Mouse (Mus musculus) midbrain, embryonic 15.5 days (tissue): ENCODE results near the gene Bbs12. TPM values are rescaled to one million over a fixed set of nuclear protein-coding genes. Genes with fewer than 3 reads are reported as not detected.

ENCODE experiments used
- ATAC-seq: fragments of 200-750 bp; cut with Nextera tagmentation; replicated peaks from 2 replicates; pipeline ENCODE4 v1.8.0; 2017; ENCODE audit warnings: moderate TSS enrichment
- H3K27ac ChIP-seq: fragments of 300-500 bp; sonication (generic); 2 replicates; pipeline ENCODE4 v1.5.1; 2015; ENCODE audit warnings: mild to moderate bottlenecking, inconsistent platforms
- H3K27me3 ChIP-seq: fragments of 300-500 bp; sonication (generic); replicated peaks from 2 replicates; pipeline ENCODE4 v1.6.1; 2015; ENCODE audit warnings: inconsistent platforms
- H3K36me3 ChIP-seq: fragments of 300-500 bp; sonication (generic); replicated peaks from 2 replicates; pipeline ENCODE4 v1.6.1; 2015; ENCODE audit warnings: inconsistent platforms
- H3K4me1 ChIP-seq: fragments of 300-500 bp; sonication (generic); 2 replicates; pipeline ENCODE4 v1.6.1; 2015; ENCODE audit warnings: inconsistent platforms
- H3K4me2 ChIP-seq: fragments of 300-500 bp; sonication (generic); 2 replicates; pipeline ENCODE4 v1.6.1; 2015; ENCODE audit warnings: inconsistent platforms, mild to moderate bottlenecking, moderate library complexity
- H3K4me3 ChIP-seq: fragments of 300-500 bp; sonication (generic); 2 replicates; pipeline ENCODE4 v1.5.1; 2015; ENCODE audit warnings: mild to moderate bottlenecking, inconsistent platforms
- H3K9ac ChIP-seq: fragments of 300-500 bp; sonication (generic); 2 replicates; pipeline ENCODE4 v1.6.1; 2015; ENCODE audit warnings: mild to moderate bottlenecking, inconsistent platforms
- H3K9me3 ChIP-seq: fragments of 300-500 bp; sonication (generic); 2 replicates; pipeline ENCODE4 v1.6.1; 2016; ENCODE audit warnings: inconsistent platforms
- WGBS: fragments of 180-500 bp; shearing (Covaris S2); methylation state at CpG from one replicate; pipeline ENCODE4 v1.1.7; 2015; ENCODE audit warnings: mixed read lengths; 5-methylcytosine and 5-hydroxymethylcytosine counted together
- polyA plus RNA-seq: library from polyadenylated mRNA; unstranded; fragments of >200 nt; fragmentation: Nextera tagmentation; extraction: Ambion mirVana; gene quantifications from 2 replicates; pipeline ENCODE4 v1.2.1, GENCODE M21; 2015

Bbs12 gene
- 4.9 and 5.0 TPM in 2 replicates for polyA plus RNA-seq

DNA sequence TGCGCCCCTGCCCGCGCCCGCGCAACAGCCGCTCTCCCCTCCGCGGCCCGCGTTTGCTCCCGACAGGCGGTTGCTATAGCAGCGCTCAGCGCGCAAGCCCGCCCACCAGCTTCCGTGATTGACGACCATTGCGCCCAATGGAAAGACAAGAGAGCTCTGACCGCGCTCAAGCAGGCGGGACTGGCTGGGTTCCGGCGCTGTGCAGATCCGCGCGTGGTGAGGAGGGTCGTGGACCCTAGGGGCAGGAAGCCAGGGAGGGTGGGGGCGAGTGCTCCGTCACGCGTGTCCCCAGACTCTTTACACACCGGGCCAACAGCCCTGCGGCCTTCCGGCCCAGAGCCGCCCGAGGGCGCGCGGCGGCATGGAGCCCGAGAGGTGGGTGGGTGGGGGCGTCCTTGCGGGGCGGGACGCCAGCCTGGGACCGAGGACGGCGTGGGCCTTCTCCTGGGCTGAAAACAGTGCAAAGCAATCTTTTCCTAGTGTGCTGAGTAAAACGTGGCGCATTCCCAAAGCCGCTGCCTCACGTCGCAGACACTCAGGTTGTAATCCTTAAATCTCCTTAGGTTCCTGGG is at the start of gene Bbs12, which contains the start of gene Cetn4:
Bbs12 (plus strand) TSS at position 185 of the 572 bp plus-strand sequence.
Cetn4 (minus strand) TSS at position 339 of the 572 bp plus-strand sequence.
- Histone ChIP-seq H3K27ac (peak within 1 kb of the TSS; percentile 77), H3K9me3 (no peaks in the 10 kb centered on the region), H3K9ac (peak within 1 kb of the TSS; percentile 79), H3K4me1 (peaks cover 3% of the 10 kb centered on the region; the same call in 1 of the 2 replicates), H3K27me3 (no peaks in the 10 kb centered on the region), H3K4me3 (peak within 1 kb of the TSS; percentile 94), H3K4me2 (peak within 1 kb of the TSS; percentile 74), H3K36me3 (no peaks in the 10 kb centered on the region)
- peak; percentile 100 for ATAC-seq
- under 1% methylated on average over 53 of the region's 54 CpGs for WGBS

DNA sequence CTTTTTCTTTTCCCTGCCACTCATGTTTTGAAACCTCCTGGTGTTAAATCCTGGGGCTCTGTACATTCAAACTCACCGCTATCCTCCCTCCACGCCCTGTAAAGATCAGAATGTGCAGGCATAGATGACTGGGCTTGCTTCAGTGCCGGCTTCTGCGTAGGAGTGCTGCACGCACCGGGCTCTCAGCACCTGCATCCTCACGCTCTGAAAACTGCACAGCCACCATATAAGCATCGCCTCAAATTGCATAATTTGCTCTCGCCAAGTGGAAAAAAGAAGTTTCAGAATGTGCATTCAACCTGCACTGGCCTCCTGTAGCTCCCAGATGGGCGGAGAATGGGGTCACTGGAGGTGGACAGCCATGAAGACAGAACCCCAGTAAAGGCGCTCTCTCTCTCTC is 44.0 kb upstream of the Bbs12 start:
- 79% methylated on average over 11 of the region's 11 CpGs for WGBS
- ATAC-seq, result no peak

GRCm38 (mm10) chr3:37269926-37270325 is 42.4 kb upstream of the Bbs12 start:
- ATAC-seq, result no peak
- H3K27ac ChIP-seq, result no peak overlapping the region
- 79% methylated on average over 4 of the region's 4 CpGs for WGBS
- no peak overlapping the region for H3K4me2 ChIP-seq
- H3K27me3 ChIP-seq, result no peaks in the 10 kb centered on the region
- H3K9ac ChIP-seq, result no peak overlapping the region
- no peak overlapping the region for H3K4me3 ChIP-seq
- H3K4me1 ChIP-seq, result no peaks in the 10 kb centered on the region
- no peaks in the 10 kb centered on the region for H3K9me3 ChIP-seq
- no peaks in the 10 kb centered on the region for H3K36me3 ChIP-seq

More for the DNA sequence above, 44.0 kb upstream of the Bbs12 start:
- Histone ChIP-seq H3K9ac (no peak overlapping the region), H3K4me3 (no peak overlapping the region), H3K9me3 (no peaks in the 10 kb centered on the region), H3K27ac (no peak overlapping the region), H3K4me2 (no peak overlapping the region), H3K4me1 (no peaks in the 10 kb centered on the region), H3K27me3 (no peaks in the 10 kb centered on the region), H3K36me3 (no peaks in the 10 kb centered on the region)

- 8% methylated on average over 1 of the region's 1 CpGs for WGBS
Observed at GRCm38 (mm10) chr3:37271209-37271608, 41.1 kb upstream of the Bbs12 start.

GRCm38 (mm10) chr3:37273092-37273491 is 39.3 kb upstream of the Bbs12 start:
- Histone ChIP-seq H3K36me3 (no peaks in the 10 kb centered on the region), H3K27me3 (no peaks in the 10 kb centered on the region), H3K9me3 (no peaks in the 10 kb centered on the region), H3K4me3 (no peak overlapping the region), H3K4me1 (no peaks in the 10 kb centered on the region), H3K4me2 (no peak overlapping the region), H3K27ac (no peak overlapping the region), H3K9ac (no peak overlapping the region)
- 88% methylated on average over 7 of the region's 7 CpGs for WGBS
- ATAC-seq, result no peak

More at GRCm38 (mm10) chr3:37271209-37271608, 41.1 kb upstream of the Bbs12 start:
- Histone ChIP-seq H3K27ac (no peak overlapping the region), H3K9me3 (no peaks in the 10 kb centered on the region), H3K4me2 (no peak overlapping the region), H3K36me3 (no peaks in the 10 kb centered on the region), H3K9ac (no peak overlapping the region), H3K4me1 (no peaks in the 10 kb centered on the region), H3K4me3 (no peak overlapping the region), H3K27me3 (no peaks in the 10 kb centered on the region)
- no peak for ATAC-seq

DNA sequence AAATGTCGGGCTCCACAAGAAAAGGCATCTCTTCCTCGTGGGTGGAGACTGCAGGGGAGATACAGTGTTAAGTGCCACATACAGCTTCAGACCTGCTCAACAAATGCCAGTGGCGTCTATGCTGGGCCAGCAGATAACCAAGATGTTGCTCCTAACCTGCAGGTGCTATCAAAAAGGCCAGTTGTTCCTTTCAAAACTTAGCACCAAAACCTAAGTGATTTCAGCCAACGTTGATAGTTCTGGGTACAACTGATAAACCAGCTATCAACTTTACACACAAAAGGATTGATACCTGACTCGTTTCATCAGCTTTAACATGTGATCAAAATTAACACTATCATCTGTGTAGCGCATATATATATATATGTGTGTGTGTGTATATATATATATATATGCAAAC is 37.7 kb upstream of the Bbs12 start:
- H3K4me2 ChIP-seq, result no peak overlapping the region
- H3K27me3 ChIP-seq, result no peaks in the 10 kb centered on the region
- no peaks in the 10 kb centered on the region for H3K4me1 ChIP-seq
- H3K9me3 ChIP-seq, result no peaks in the 10 kb centered on the region
- ATAC-seq, result no peak
- H3K36me3 ChIP-seq, result no peaks in the 10 kb centered on the region
- 85% methylated on average over 6 of the region's 6 CpGs for WGBS
- no peak overlapping the region for H3K27ac ChIP-seq
- H3K9ac ChIP-seq, result no peak overlapping the region
- no peak overlapping the region for H3K4me3 ChIP-seq

DNA sequence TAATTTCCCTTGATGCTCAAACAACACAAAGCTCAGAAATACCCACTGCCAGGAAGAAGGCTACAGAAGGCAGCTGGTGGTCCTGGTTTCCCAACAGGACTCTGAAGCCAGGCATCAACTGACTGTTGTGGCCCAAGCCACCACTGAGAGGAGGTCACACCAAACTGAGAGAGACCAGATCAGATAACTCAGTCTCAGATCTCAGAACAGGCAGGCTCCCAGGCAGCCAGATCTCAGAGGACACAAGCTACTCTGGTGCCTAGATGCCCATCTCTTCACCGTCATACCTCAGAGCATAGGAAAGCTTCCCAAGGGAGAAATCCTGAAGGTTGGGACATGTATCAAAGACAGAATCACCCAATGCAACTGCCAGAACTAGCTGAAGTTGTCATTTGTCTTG is 32.1 kb upstream of the Bbs12 start:
- H3K4me1 ChIP-seq, result no peaks in the 10 kb centered on the region
- H3K4me3 ChIP-seq, result no peak overlapping the region
- ATAC-seq, result no peak
- H3K27ac ChIP-seq, result no peak overlapping the region
- H3K9me3 ChIP-seq, result no peaks in the 10 kb centered on the region
- H3K36me3 ChIP-seq, result no peaks in the 10 kb centered on the region
- no peak overlapping the region for H3K4me2 ChIP-seq
- WGBS, result 90% methylated on average over 1 of the region's 1 CpGs
- H3K27me3 ChIP-seq, result no peaks in the 10 kb centered on the region
- H3K9ac ChIP-seq, result no peak overlapping the region

DNA sequence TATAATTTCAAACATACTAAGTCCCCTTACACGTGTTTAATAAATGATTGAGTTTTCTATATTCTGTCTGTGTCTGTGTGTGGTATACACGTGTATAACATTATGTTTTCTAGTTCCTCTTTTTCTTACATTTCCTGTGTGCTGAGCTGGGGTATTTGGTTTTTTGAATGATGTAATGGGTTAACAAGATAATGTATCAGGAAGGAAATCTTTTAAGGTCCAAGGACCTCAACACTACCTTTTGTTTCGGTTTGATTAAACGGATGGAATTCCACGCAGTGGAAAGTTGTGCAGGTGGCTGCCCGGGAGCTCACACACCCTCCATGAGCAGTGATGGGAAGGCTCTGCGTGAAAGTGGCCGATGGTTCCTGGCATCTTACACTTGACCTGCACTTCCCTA is 31.5 kb upstream of the Bbs12 start:
- WGBS, result 83% methylated on average over 8 of the region's 8 CpGs
- H3K4me2 ChIP-seq, result no peak overlapping the region
- H3K9me3 ChIP-seq, result no peaks in the 10 kb centered on the region
- H3K36me3 ChIP-seq, result no peaks in the 10 kb centered on the region
- no peak overlapping the region for H3K27ac ChIP-seq
- ATAC-seq, result no peak
- H3K4me3 ChIP-seq, result no peak overlapping the region
- H3K9ac ChIP-seq, result no peak overlapping the region
- H3K27me3 ChIP-seq, result no peaks in the 10 kb centered on the region
- no peaks in the 10 kb centered on the region for H3K4me1 ChIP-seq

DNA sequence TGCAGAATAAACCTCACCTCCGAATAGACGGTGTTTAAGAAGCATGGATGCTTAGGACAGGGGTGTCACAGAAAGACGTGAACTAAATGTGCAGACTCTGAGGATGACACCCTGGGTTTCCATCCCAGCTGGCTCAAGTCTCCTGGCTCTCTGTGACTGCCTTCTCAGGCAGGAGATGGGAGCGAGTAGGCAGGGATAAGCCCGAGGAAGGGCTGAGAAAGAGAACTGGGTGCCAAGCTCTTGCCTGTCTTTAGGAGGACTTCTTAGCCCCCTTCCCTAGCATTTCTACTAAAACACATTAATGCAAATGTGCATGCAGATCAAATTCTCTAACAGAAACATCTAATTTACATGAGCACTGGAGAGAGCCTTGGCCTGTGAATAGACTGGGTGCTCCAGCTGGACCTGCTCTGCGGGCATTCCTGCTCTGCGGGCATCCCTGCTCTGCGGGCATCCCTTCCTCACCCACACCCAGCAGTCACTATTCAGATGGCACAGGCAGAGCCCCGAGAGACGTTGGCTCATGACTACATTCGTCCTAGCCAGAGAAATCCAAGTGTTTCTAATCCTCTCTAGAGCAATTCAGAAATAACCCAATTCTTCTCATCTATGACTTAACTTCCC is 29.9 kb upstream of the Bbs12 start:
- Histone ChIP-seq H3K27me3 (no peaks in the 10 kb centered on the region), H3K36me3 (no peaks in the 10 kb centered on the region), H3K4me2 (no peak overlapping the region), H3K4me1 (no peaks in the 10 kb centered on the region), H3K4me3 (no peak overlapping the region), H3K9ac (no peak overlapping the region), H3K27ac (no peak overlapping the region), H3K9me3 (no peaks in the 10 kb centered on the region)
- 80% methylated on average over 11 of the region's 11 CpGs for WGBS
- no peak for ATAC-seq

- Histone ChIP-seq H3K36me3 (no peaks in the 10 kb centered on the region), H3K9me3 (no peaks in the 10 kb centered on the region), H3K4me2 (no peak overlapping the region), H3K27me3 (no peaks in the 10 kb centered on the region), H3K27ac (no peak overlapping the region), H3K4me3 (no peak overlapping the region), H3K4me1 (no peaks in the 10 kb centered on the region), H3K9ac (no peak overlapping the region)
- no peak for ATAC-seq
- WGBS, result 80% methylated on average over 4 of the region's 4 CpGs
Observed at GRCm38 (mm10) chr3:37283234-37283633, 29.1 kb upstream of the Bbs12 start.

DNA sequence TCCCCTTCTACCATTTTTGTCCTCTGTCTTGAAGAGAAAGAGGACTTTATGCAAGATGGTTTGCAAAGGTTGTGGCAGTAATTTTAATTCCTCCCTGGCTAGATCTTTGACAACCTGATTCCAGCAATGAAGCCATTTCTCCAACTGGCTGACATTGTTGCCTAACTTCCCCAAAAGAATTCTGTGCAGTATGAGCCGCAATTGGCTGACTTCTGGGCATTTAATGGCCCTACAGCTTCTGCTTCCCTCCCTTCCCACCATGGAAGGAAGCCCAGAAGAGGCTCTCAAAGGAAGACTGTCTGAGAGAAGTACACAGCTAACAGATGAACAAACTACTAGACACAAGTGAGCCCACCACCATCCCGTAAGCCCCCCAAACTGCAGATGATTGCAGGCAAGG is 23.1 kb upstream of the Bbs12 start:
- Histone ChIP-seq H3K36me3 (no peaks in the 10 kb centered on the region), H3K4me2 (no peak overlapping the region), H3K9ac (no peak overlapping the region), H3K4me1 (no peaks in the 10 kb centered on the region), H3K9me3 (no peaks in the 10 kb centered on the region), H3K27ac (no peak overlapping the region), H3K4me3 (no peak overlapping the region), H3K27me3 (no peaks in the 10 kb centered on the region)
- ATAC-seq, result no peak
- WGBS, result 92% methylated on average over 2 of the region's 2 CpGs

GRCm38 (mm10) chr3:37290881-37291541 is 21.3 kb upstream of the Bbs12 start:
- no peaks in the 10 kb centered on the region for H3K27me3 ChIP-seq
- no peak overlapping the region for H3K4me3 ChIP-seq
- H3K9me3 ChIP-seq, result no peaks in the 10 kb centered on the region
- no peaks in the 10 kb centered on the region for H3K36me3 ChIP-seq
- H3K27ac ChIP-seq, result no peak overlapping the region
- H3K9ac ChIP-seq, result no peak overlapping the region
- no peaks in the 10 kb centered on the region for H3K4me1 ChIP-seq
- 69% methylated on average over 7 of the region's 7 CpGs for WGBS
- H3K4me2 ChIP-seq, result no peak overlapping the region
- ATAC-seq, result no peak
